Mouse (Mus musculus) c-Kit-negative CD71-positive TER-119-positive erythroid progenitor cells, embryonic 14.5 days (primary cell): ENCODE results near the gene Eras.
"Not testable (repeated sequence)": the region's sequence is repeated elsewhere in the genome, so short reads cannot be mapped to it uniquely, and the experiment has no call there.

Experiments
- DNase-seq: peaks from one replicate; pipeline ENCODE4 v3.0.0-alpha.2; 2013; ENCODE audit warnings: low read depth, low spot score

Eras gene

GRCm38 (mm10) chrX:7910473-7910872 lies 17.9 kb downstream of the Eras start:
- no peak for DNase-seq

DNA sequence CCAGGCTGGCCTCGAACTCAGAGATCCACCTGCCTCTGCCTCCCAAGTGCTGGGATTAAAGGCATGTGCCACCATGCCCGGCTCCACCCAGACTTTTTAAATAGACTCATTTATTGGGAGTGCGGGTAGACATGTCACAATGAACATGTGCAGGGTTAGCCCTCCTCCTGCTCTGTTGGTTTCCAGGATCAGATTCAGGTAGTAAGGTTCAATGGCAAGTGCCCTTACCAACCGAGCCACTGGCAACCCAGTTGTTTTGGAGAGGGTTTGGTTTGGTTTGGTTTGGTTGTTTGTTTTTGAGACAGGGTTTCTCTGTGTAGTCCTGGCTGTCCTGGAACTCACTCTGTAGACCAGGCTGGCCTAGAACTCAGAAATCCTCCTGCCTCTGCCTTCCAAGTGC lies 19.2 kb downstream of the Eras start, which contains the start of gene Gm10490:
Gene Gm10490, plus strand, starts transcription at position 301 of the 400 bp plus-strand sequence.
- not testable (repeated sequence) for DNase-seq

DNA sequence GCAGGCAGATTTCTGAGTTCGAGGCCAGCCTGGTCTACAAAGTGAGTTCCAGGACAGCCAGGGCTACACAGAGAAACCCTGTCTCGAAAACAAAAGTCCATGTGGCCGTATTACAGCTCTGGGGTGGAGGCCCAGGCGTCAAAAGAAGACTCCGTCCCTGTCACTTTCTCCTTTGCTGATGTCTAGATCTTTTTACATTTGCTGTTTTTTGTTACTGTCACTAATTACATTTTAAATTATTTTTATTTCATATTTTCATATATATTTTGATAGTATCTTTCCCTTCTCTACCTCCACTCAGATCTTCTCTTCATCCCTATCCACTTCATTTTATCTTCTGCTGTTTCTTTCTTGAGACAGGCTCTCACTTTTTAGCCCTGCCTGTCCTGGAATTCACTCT lies 20.7 kb downstream of the Eras start, which contains the start of gene Gm10491:
Gene Gm10491, minus strand, starts transcription at position 101 of the 400 bp plus-strand sequence.
- no peak for DNase-seq

DNA sequence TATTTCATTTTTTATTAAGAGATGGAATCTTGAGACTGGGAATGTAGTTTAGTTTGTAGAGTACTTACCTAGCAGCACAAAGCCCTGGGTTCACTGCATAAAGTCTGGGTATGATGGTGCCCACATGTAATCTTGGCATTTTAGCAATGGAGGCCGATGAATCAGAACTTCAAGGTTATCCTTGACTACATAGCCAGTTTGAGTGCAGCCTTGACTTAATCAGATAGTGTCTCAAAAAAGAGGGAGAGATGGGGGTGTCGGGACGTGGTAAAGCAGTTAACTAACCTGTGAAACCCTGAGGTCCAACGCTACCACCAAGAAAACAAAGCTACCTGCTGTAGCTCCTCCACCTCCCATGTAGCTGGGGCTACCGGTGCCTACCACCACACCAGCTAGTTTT lies 24.0 kb downstream of the Eras start:
- no peak for DNase-seq

GRCm38 (mm10) chrX:7898880-7899874 lies 29.2 kb downstream of the Eras start, which contains the start of the genes Pqbp1 and Timm17b:
TSS of gene Pqbp1 (minus strand) at chrX:7899269.
TSS of gene Timm17b (plus strand) at chrX:7899357.
- DNase-seq, result peak; percentile 82

GRCm38 (mm10) chrX:7898211-7898610 lies 30.2 kb downstream of the Eras start:
- DNase-seq, result no peak

DNA sequence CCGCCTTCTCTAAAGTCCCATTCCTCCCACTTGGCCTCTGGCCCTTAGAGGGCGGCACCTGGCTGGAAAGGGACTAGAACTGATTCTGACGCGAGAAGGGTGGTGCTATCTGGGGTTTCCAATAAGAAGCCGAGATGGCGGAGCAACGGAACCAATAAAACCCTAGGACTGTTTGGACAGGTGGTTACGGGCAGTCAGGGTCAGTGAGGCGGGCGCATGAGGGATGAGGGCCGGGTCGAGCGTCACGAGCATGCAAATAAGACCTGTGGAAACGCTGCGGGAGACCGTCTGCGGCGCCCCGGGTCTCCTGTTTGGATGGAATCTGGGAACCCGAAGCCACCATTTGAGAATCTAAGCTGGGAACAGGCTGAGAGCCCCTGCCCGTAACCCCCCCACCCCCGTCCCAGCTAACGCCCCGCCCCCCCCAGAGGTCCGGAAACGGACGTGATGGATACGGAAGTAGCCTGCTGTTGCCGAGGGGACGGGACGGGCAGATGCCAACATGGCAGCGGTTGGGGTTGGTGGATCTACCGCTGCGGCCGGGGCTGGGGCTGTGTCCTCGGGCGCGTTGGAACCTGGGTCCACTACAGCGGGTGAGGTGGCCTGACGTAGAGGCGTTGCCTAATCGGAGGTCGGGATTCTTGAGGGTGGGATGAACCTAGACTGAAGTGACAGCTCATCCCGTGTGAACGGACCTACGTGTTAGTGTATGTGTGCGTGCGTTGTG lies 44.4 kb downstream of the Eras start, which contains the start of gene Slc35a2:
Gene Slc35a2, plus strand, starts transcription at position 188 of the 727 bp plus-strand sequence.
- peak; percentile 52 for DNase-seq

GRCm38 (mm10) chrX:7879819-7880218 lies 48.6 kb downstream of the Eras start:
- no peak for DNase-seq

- DNase-seq, result no peak
Observed at GRCm38 (mm10) chrX:7878495-7878894, 49.9 kb downstream of the Eras start.

DNA sequence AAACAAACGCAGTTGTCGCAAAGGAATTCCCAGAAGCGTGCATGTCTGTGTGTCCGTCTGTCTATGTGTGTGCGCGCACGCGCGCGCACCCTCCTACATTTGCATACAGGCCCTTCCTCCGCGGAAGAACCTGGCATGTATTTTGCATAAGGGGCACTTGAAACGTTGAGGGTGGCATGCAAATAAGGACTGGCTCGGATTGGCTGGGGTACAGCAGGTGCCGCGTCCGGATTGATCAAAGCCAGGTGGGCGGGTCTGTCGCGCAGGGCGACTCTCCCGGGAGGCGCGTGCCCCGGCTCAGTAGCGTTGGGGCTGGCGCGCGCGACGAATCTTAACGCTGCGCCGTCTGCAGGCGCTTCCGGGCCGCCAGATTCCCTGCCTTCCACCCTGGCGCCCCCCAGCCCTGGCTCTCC lies 50.4 kb downstream of the Eras start, which contains the start of gene Pim2:
Gene Pim2, plus strand, starts transcription at position 256 of the 413 bp plus-strand sequence.
- DNase-seq, result peak; percentile 54
